Mouse (Mus musculus): ENCODE measurements around the gene Gm5624. TPM values are rescaled to one million over a fixed set of nuclear protein-coding genes. Genes with fewer than 3 reads are reported as not detected.
"Not testable (repeated sequence)": the region's sequence is repeated elsewhere in the genome, so short reads cannot be mapped to it uniquely, and the experiment has no call there.

Gene Gm5624
- polyA plus RNA-seq (2012; rRNA removed) = not detected in 2 replicates

GRCm38 (mm10) chr14:44627737-44628136, at the start of gene Gm5624:
Gm5624 (minus strand) TSS chr14:44627938.
- DNase-seq (ENCODE audit: low read depth) = not testable (repeated sequence)

DNA sequence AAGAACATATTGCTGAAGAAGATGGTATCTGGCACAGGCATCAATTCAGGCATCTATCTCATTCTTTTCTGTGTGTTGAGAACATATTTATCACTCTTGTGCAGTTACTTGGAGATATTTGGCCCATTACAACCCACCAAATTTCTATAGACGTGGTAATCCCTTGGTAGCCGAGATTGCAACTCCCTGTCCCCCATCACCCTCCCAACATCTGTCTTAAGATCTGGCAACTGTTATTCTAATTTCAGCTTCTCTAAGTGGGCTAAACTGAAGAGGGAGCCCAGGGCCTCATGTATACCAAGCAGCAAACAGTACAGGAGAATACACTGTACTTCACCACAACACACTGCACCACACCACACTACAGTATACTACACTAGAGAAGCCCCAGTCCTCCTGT, 36.0 kb downstream of the Gm5624 start:
- DNase-seq (ENCODE audit: low read depth) = not testable (repeated sequence)

DNA sequence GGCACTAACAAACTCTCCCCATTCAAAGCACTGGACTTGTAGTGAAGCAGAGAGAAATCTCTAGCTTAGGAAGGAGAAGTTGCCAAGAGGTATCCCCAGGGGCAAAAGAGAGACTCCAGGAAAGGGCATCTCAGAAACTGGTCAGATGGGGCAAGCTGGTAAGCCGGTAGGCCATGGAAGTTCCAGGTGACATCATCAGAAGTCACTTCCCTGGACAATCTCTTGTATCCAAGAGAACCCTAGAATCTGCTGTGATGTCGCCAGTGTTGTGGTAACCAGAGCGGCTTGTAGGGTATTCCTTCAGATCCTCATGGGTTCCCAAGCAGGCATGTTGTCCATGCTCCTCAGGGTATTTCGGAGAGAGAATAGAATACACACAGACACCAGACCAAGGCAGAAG, 44.9 kb downstream of the Gm5624 start, which contains the start of gene Gm8247:
Gene Gm8247, plus strand, starts transcription at position 301 of the 400 bp plus-strand sequence.
- not testable (repeated sequence) for DNase-seq (ENCODE audit: low read depth)

DNA sequence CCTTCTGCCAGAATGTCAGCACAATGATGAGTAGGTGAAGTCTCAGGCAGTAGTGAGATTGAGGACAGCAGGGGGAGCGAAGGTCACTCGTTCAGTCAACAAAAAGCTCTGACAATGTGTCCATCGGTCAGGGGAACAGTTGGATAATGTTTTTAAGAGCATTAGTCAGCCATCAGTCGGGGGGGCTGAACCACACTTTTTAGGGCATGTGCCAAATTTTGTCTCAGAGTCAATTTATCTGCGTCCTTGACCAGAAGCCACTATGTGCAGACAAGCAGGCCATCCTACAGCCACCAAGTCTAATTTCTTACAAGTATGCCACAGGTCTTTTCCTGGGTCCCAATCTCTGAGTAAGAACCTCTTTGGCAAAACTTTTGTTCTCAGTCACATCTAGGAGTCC, 79.8 kb downstream of the Gm5624 start:
- DNase-seq (ENCODE audit: low read depth) = not testable (repeated sequence)

DNA sequence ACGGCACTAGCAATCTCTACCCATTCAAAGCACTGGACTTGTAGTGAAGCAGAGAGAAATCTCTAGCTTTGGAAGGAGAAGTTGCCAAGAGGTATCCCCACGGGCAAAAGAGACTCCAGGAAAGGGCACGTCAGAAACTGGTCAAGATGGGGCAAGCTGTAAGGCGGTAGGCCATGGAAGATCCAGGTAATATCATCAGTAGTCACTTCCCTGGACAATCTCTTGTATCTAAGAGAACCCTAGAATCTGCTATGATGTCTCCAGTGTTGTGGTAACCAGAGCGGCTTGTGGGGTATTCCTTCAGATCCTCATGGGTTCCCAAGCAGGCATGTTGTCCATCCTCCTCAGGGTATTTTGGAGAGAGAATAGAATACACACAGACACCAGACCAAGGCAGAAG, 109.8 kb downstream of the Gm5624 start, which contains the start of gene Gm17093:
Gene Gm17093, plus strand, starts transcription at position 301 of the 400 bp plus-strand sequence.
- not testable (repeated sequence) for DNase-seq (ENCODE audit: low read depth)

Other genes with a start within 250 kb of the Gm5624 start
- gene Gm3371, start 217.2 kb downstream of the Gm5624 start, polyA plus RNA-seq (2012; rRNA removed) = not detected in 2 replicates
- gene Gm8232, start 194.3 kb downstream of the Gm5624 start, polyA plus RNA-seq (2012; rRNA removed) = not detected in 2 replicates
- not detected in 2 replicates for gene BC061237, start 135.5 kb downstream of the Gm5624 start, polyA plus RNA-seq (2012; rRNA removed)
- not detected in 2 replicates for gene Gm17093, start 109.7 kb downstream of the Gm5624 start, polyA plus RNA-seq (2012; rRNA removed)
- not detected in 2 replicates for gene Gm8247, start 44.8 kb downstream of the Gm5624 start, polyA plus RNA-seq (2012; rRNA removed)
- not detected in 2 replicates for gene Gm8257, start 78.5 kb upstream of the Gm5624 start, polyA plus RNA-seq (2012; rRNA removed)
- not detected in 2 replicates for gene Gm8267, start 122.4 kb upstream of the Gm5624 start, polyA plus RNA-seq (2012; rRNA removed)
- gene Ptgdr, start 231.4 kb upstream of the Gm5624 start, polyA plus RNA-seq (2012; rRNA removed) = 0.21 and 0.27 TPM in 2 replicates

All from brain, embryonic 14.5 days (tissue).